In the genomic region with DNA sequence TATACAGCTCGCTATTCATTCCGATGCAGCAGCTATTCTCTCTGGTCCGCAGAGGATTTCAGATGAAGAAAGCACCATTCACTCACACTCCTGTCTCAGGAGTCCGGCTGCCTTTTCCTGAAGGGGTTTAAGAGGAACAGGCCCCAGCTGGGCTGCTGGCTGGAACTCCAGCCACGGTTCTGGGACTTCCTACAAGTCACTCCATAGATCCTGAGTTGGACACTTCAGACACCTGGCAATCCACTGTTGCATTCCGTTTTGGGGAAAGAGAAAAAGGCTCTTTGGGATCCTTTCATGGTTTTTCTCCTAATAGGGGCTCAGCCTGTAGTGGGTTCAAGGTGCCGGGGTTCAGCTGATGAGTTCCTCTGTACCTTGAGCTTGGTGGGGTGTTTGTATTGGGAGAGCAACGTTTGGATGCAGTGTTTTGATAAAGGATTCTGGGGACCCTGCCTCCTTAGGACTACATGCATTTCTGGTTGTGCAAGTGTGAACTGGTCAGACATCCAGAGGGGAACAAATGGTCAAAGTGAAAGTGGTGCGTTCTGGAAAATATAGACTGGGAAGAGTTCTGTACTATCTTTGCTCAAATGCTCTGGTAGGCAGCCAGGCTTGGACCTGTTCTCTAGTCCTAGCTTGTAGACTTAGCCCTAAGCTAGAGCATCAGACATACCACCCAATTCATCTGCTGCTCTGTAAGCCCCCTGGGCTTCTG, we compare ENCODE assay signal across 18 mouse cellular contexts. TPM values are rescaled to one million over a fixed set of nuclear protein-coding genes. Genes with fewer than 3 reads are reported as not detected.
DNase-seq lines count a peak whose midpoint lies in the region; ATAC-seq and TF ChIP-seq lines count a peak whose summit lies in the region.
"Had no signal": no experiment of that assay in that cellular context is flagged by ENCODE, and none has a peak within 500 bp of the region (broad histone marks: within the 10 kb centered on the region; RNA-seq: fewer than 3 reads in every experiment).

No protein-coding gene starts in this region.

- no peak for TF ChIP-seq POLR2A in CH12.LX (IDR thresholded peaks at IDR 0.05; ENCODE audit: low read depth, low read length)

- H3K27ac ChIP-seq in forebrain, embryonic 10.5 days, result no peak overlapping the region
- H3K27ac ChIP-seq in forebrain, embryonic 16.5 days (ENCODE audit: low read length), result no peak overlapping the region
- no peak overlapping the region for H3K27ac ChIP-seq in kidney, postnatal 0 days
- H3K27ac ChIP-seq in kidney, embryonic 15.5 days, result no peak overlapping the region
- no peak overlapping the region for H3K27ac ChIP-seq in CH12.LX (ENCODE audit: insufficient read depth, low read depth)
- H3K27ac ChIP-seq in limb, embryonic 10.5 days, result peak overlapping the region; percentile 85
- H3K27ac ChIP-seq: heart, embryonic 15.5 days; layer of hippocampus, adult 2 months; midbrain, embryonic 12.5 days had no signal

- TF ChIP-seq CTCF in kidney, postnatal 0 days (IDR thresholded peaks at IDR 0.05; ENCODE audit: low read depth), result no peak
- TF ChIP-seq CTCF in CH12.LX (conservative IDR thresholded peaks at IDR 0.05 in 1 of 2, IDR thresholded peaks at IDR 0.05 in 1 of 2; ENCODE audit: low read depth in 2 of 2, low read length in 2 of 2), result no peak

- no peaks in the 10 kb centered on the region for H3K9me3 ChIP-seq in forebrain, embryonic 10.5 days
- no peaks in the 10 kb centered on the region for H3K9me3 ChIP-seq in forebrain, embryonic 16.5 days (ENCODE audit: control insufficient read depth, low read length)
- no peaks in the 10 kb centered on the region for H3K9me3 ChIP-seq in kidney, postnatal 0 days (replicated peaks; ENCODE audit: low read length)
- H3K9me3 ChIP-seq in kidney, embryonic 15.5 days (replicated peaks), result no peaks in the 10 kb centered on the region
- peaks cover 5% of the 10 kb centered on the region for H3K9me3 ChIP-seq in CH12.LX (replicated peaks; ENCODE audit: low read length)
- no peaks in the 10 kb centered on the region for H3K9me3 ChIP-seq in limb, embryonic 10.5 days (replicated peaks)
- H3K9me3 ChIP-seq: heart, embryonic 15.5 days; midbrain, embryonic 12.5 days had no signal

- WGBS in forebrain, embryonic 10.5 days, result 3% methylated on average over 9 of the region's 9 CpGs
- 4% methylated on average over 9 of the region's 9 CpGs for WGBS in forebrain, embryonic 16.5 days
- WGBS in kidney, postnatal 0 days, result 3% methylated on average over 9 of the region's 9 CpGs
- WGBS in kidney, embryonic 15.5 days, result 2% methylated on average over 9 of the region's 9 CpGs
- whole genome bisulfite sequencing in limb, embryonic 10.5 days, result 3% methylated on average over 9 of the region's 9 CpGs

- DNase-seq in forebrain, embryonic 10.5 days (ENCODE audit: extremely low spot score, low spot score), result peak; percentile 48
- peak; percentile 23 for DNase-seq in kidney, postnatal 0 days (ENCODE audit: low spot score)
- DNase-seq in CH12.LX (ENCODE audit: extremely low read depth), result no peak
- peak; percentile 71 for DNase-seq in limb, embryonic 10.5 days (ENCODE audit: low spot score)
- DNase-seq in frontal cortex, postnatal 25 days (ENCODE audit: low spot score in 2 of 2), result no peak
- no peak for DNase-seq in testis, postnatal 14 days (ENCODE audit: low spot score)
- DNase-seq: cerebellum, adult 18-20 months; liver, postnatal 0 days; right cerebral cortex, postnatal 4 days; thymus, postnatal 25 days had no signal

- no peak for TF ChIP-seq RAD21 in CH12.LX (IDR thresholded peaks at IDR 0.05; ENCODE audit: low read depth, low read length)

- H3K4me1 ChIP-seq in forebrain, embryonic 10.5 days, result peaks cover 11% of the 10 kb centered on the region
- H3K4me1 ChIP-seq in forebrain, embryonic 16.5 days (replicated peaks; ENCODE audit: control insufficient read depth, insufficient read depth, low read length), result peaks cover 12% of the 10 kb centered on the region
- H3K4me1 ChIP-seq in kidney, postnatal 0 days (replicated peaks; ENCODE audit: insufficient read depth, low read length), result no peaks in the 10 kb centered on the region; the same call in 1 of the 2 replicates
- H3K4me1 ChIP-seq in kidney, embryonic 15.5 days, result peaks cover 22% of the 10 kb centered on the region
- no peaks in the 10 kb centered on the region for H3K4me1 ChIP-seq in CH12.LX (ENCODE audit: control insufficient read depth in 1 of 2, insufficient read depth in 2 of 2)
- H3K4me1 ChIP-seq in limb, embryonic 10.5 days, result peaks cover 42% of the 10 kb centered on the region

- H3K4me3 ChIP-seq in forebrain, embryonic 10.5 days, result no peak overlapping the region
- no peak overlapping the region for H3K4me3 ChIP-seq in forebrain, embryonic 16.5 days (replicated peaks; ENCODE audit: low read length)
- no peak overlapping the region for H3K4me3 ChIP-seq in kidney, postnatal 0 days (replicated peaks; ENCODE audit: low read depth, low read length)
- no peak overlapping the region for H3K4me3 ChIP-seq in kidney, embryonic 15.5 days (replicated peaks)
- H3K4me3 ChIP-seq in CH12.LX (replicated peaks in 1 of 3; ENCODE audit: low read depth in 2 of 3, low read length in 2 of 3, poor library complexity in 1 of 3), result no peak overlapping the region
- H3K4me3 ChIP-seq in limb, embryonic 10.5 days, result peak overlapping the region; percentile 53
- H3K4me3 ChIP-seq: layer of hippocampus, adult 2 months had no signal

- no peak overlapping the region for H3K4me2 ChIP-seq in forebrain, embryonic 16.5 days (ENCODE audit: low read length)
- no peak overlapping the region for H3K4me2 ChIP-seq in kidney, postnatal 0 days (ENCODE audit: low read length)
- H3K4me2 ChIP-seq in kidney, embryonic 15.5 days, result no peak overlapping the region
- peak overlapping the region; percentile 16; the same call in 1 of the 2 replicates for H3K4me2 ChIP-seq in CH12.LX (ENCODE audit: insufficient read depth, low read depth, poor library complexity, severe bottlenecking)

- H3K79me2 ChIP-seq in CH12.LX (replicated peaks; ENCODE audit: control insufficient read depth, extremely low read depth, insufficient read depth, poor library complexity, severe bottlenecking), result no peaks in the 10 kb centered on the region

- dilution Hi-C loops in CH12.LX (cut with MboI; ENCODE audit: extremely low pct_ligation_motif_present, extremely low pct_unique_long_range_greater_than_20kb, low sequenced_read_pairs), result no loop called here

- in situ Hi-C loops in CH12.LX (cut with MboI; ENCODE audit: low pct_ligation_motif_present, low pct_unique_long_range_greater_than_20kb, low sequenced_read_pairs), result loop anchor here (10.0 to 25.0 kb wide), 2 partner anchors 573 to 650 kb away; no protein-coding TSS in a partner anchor

- peaks cover 100% of the 10 kb centered on the region for H3K27me3 ChIP-seq in forebrain, embryonic 10.5 days (ENCODE audit: poor library complexity, severe bottlenecking)
- H3K27me3 ChIP-seq in forebrain, embryonic 16.5 days (replicated peaks; ENCODE audit: control insufficient read depth, insufficient read depth, low read length), result peaks cover 85% of the 10 kb centered on the region
- peaks cover 72% of the 10 kb centered on the region for H3K27me3 ChIP-seq in kidney, postnatal 0 days (ENCODE audit: insufficient read depth, low read length)
- H3K27me3 ChIP-seq in kidney, embryonic 15.5 days, result peaks cover 98% of the 10 kb centered on the region
- peaks cover 23% of the 10 kb centered on the region for H3K27me3 ChIP-seq in CH12.LX (replicated peaks)
- H3K27me3 ChIP-seq in limb, embryonic 10.5 days (ENCODE audit: low read depth, poor library complexity, severe bottlenecking), result peaks cover 88% of the 10 kb centered on the region

- no peak for ATAC-seq in forebrain, embryonic 16.5 days
- no peak for ATAC-seq in kidney, postnatal 0 days (replicated peaks; ENCODE audit: low FRiP score, low read depth)
- ATAC-seq in kidney, embryonic 15.5 days (replicated peaks; ENCODE audit: low FRiP score), result no peak
- ATAC-seq: forebrain, embryonic 14.5 days; inflammation-experienced regulatory T-cells, adult 6 months; liver, postnatal 0 days had no signal

- no peaks in the 10 kb centered on the region for H3K36me3 ChIP-seq in forebrain, embryonic 10.5 days (replicated peaks)
- no peaks in the 10 kb centered on the region for H3K36me3 ChIP-seq in forebrain, embryonic 16.5 days (ENCODE audit: control insufficient read depth, insufficient read depth)
- H3K36me3 ChIP-seq in kidney, postnatal 0 days (ENCODE audit: insufficient read depth, low read length), result no peaks in the 10 kb centered on the region
- no peaks in the 10 kb centered on the region for H3K36me3 ChIP-seq in kidney, embryonic 15.5 days
- no peaks in the 10 kb centered on the region for H3K36me3 ChIP-seq in CH12.LX (replicated peaks in 1 of 2; ENCODE audit: control insufficient read depth in 1 of 2, insufficient read depth in 1 of 2, low read length in 1 of 2)
- H3K36me3 ChIP-seq in limb, embryonic 10.5 days, result no peaks in the 10 kb centered on the region
- H3K36me3 ChIP-seq: heart, embryonic 15.5 days; midbrain, embryonic 12.5 days had no signal

- TF ChIP-seq EP300 in CH12.LX (IDR thresholded peaks at IDR 0.05; ENCODE audit: low read length), result no peak

- no peak overlapping the region for H3K9ac ChIP-seq in forebrain, embryonic 16.5 days (replicated peaks; ENCODE audit: low read depth, low read length)
- no peak overlapping the region for H3K9ac ChIP-seq in kidney, postnatal 0 days (ENCODE audit: low read depth, low read length)
- H3K9ac ChIP-seq in kidney, embryonic 15.5 days, result no peak overlapping the region
- no peak overlapping the region for H3K9ac ChIP-seq in CH12.LX (ENCODE audit: insufficient read depth, low read depth)
- H3K9ac ChIP-seq: heart, embryonic 15.5 days; liver, postnatal 0 days; midbrain, embryonic 12.5 days had no signal

RNA-seq across cellular contexts. Expression of a gene that starts 1.2 kb away (rescaled TPM):
- not detected in 2 replicates for polyA plus RNA-seq in forebrain, embryonic 10.5 days (2016; fragmentation: Nextera tagmentation; extraction: Ambion mirVana)
- polyA plus RNA-seq in forebrain, embryonic 16.5 days (2015; fragmentation: Nextera tagmentation; extraction: Ambion mirVana), result not detected in 2 replicates
- not detected in 2 replicates for polyA plus RNA-seq in kidney, postnatal 0 days (2015; fragmentation: Nextera tagmentation; extraction: Ambion mirVana)
- polyA plus RNA-seq in kidney, embryonic 15.5 days (2015; fragmentation: Nextera tagmentation; extraction: Ambion mirVana), result 0.13 and 0.43 TPM in 2 replicates
- not detected in 2 replicates for total RNA-seq in CH12.LX (2012; rRNA removed)
- 0.11 and 0.17 TPM in 2 replicates for total RNA-seq in CH12.LX (2014; rRNA removed)
- 0.10 TPM in 1 of 2 replicates, not detected in the other for polyA plus RNA-seq in CH12.LX (2012; ENCODE audit: insufficient read length, low read depth)
- 2.7 and 11.1 TPM in 2 replicates for polyA plus RNA-seq in limb, embryonic 10.5 days (2016; fragmentation: Nextera tagmentation; extraction: Ambion mirVana)
- total RNA-seq: layer of hippocampus, adult 2 months; left cerebral cortex, adult 8-10 months had no signal
- polyA plus RNA-seq: forebrain, embryonic 14.5 days; heart, embryonic 15.5 days; inflammation-experienced regulatory T-cells, adult 6 months; liver, postnatal 0 days; midbrain, embryonic 12.5 days had no signal

RNA-seq across cellular contexts. Expression of a gene that starts 16.3 kb away (rescaled TPM):
- polyA plus RNA-seq in forebrain, embryonic 10.5 days (2016; fragmentation: Nextera tagmentation; extraction: Ambion mirVana), result not detected in 2 replicates
- 0.14 TPM in 1 of 2 replicates, not detected in the other for polyA plus RNA-seq in forebrain, embryonic 16.5 days (2015; fragmentation: Nextera tagmentation; extraction: Ambion mirVana)
- 24.7 and 27.7 TPM in 2 replicates for polyA plus RNA-seq in kidney, postnatal 0 days (2015; fragmentation: Nextera tagmentation; extraction: Ambion mirVana)
- polyA plus RNA-seq in kidney, embryonic 15.5 days (2015; fragmentation: Nextera tagmentation; extraction: Ambion mirVana), result 34.3 and 34.8 TPM in 2 replicates
- total RNA-seq in CH12.LX (2012; rRNA removed), result not detected in 2 replicates
- not detected in 2 replicates for total RNA-seq in CH12.LX (2014; rRNA removed)
- not detected in 2 replicates for polyA plus RNA-seq in CH12.LX (2012; ENCODE audit: insufficient read length, low read depth)
- polyA plus RNA-seq in limb, embryonic 10.5 days (2016; fragmentation: Nextera tagmentation; extraction: Ambion mirVana), result 71.6 and 74.9 TPM in 2 replicates
- total RNA-seq: layer of hippocampus, adult 2 months; left cerebral cortex, adult 8-10 months had no signal
- polyA plus RNA-seq: forebrain, embryonic 14.5 days; heart, embryonic 15.5 days; inflammation-experienced regulatory T-cells, adult 6 months; liver, postnatal 0 days; midbrain, embryonic 12.5 days had no signal

RNA-seq across cellular contexts. Expression of a gene that starts 21.3 kb away (rescaled TPM):
- polyA plus RNA-seq in forebrain, embryonic 10.5 days (2016; fragmentation: Nextera tagmentation; extraction: Ambion mirVana), result not detected in 2 replicates
- polyA plus RNA-seq in forebrain, embryonic 16.5 days (2015; fragmentation: Nextera tagmentation; extraction: Ambion mirVana), result 0.29 TPM in 1 of 2 replicates, not detected in the other
- 175 and 183 TPM in 2 replicates for polyA plus RNA-seq in kidney, postnatal 0 days (2015; fragmentation: Nextera tagmentation; extraction: Ambion mirVana)
- polyA plus RNA-seq in kidney, embryonic 15.5 days (2015; fragmentation: Nextera tagmentation; extraction: Ambion mirVana), result 157 and 172 TPM in 2 replicates
- 5.2 and 5.7 TPM in 2 replicates for total RNA-seq in CH12.LX (2012; rRNA removed)
- total RNA-seq in CH12.LX (2014; rRNA removed), result 14.3 and 14.6 TPM in 2 replicates
- polyA plus RNA-seq in CH12.LX (2012; ENCODE audit: insufficient read length, low read depth), result 14.3 and 14.5 TPM in 2 replicates
- polyA plus RNA-seq in limb, embryonic 10.5 days (2016; fragmentation: Nextera tagmentation; extraction: Ambion mirVana), result 175 and 195 TPM in 2 replicates
- total RNA-seq: layer of hippocampus, adult 2 months; left cerebral cortex, adult 8-10 months had no signal
- polyA plus RNA-seq: forebrain, embryonic 14.5 days; inflammation-experienced regulatory T-cells, adult 6 months; liver, postnatal 0 days; midbrain, embryonic 12.5 days had no signal

RNA-seq across cellular contexts. Expression of a gene that starts 31.0 kb away (rescaled TPM):
- not detected in 2 replicates for polyA plus RNA-seq in forebrain, embryonic 10.5 days (2016; fragmentation: Nextera tagmentation; extraction: Ambion mirVana)
- polyA plus RNA-seq in forebrain, embryonic 16.5 days (2015; fragmentation: Nextera tagmentation; extraction: Ambion mirVana), result 0.30 TPM in 1 of 2 replicates, not detected in the other
- 57.3 and 57.8 TPM in 2 replicates for polyA plus RNA-seq in kidney, postnatal 0 days (2015; fragmentation: Nextera tagmentation; extraction: Ambion mirVana)
- 53.4 and 65.1 TPM in 2 replicates for polyA plus RNA-seq in kidney, embryonic 15.5 days (2015; fragmentation: Nextera tagmentation; extraction: Ambion mirVana)
- total RNA-seq in CH12.LX (2012; rRNA removed) (0.30 and 0.50 TPM in 2 replicates), CH12.LX (2014; rRNA removed) (0.30 and 0.32 TPM in 2 replicates)
- 0.47 and 0.97 TPM in 2 replicates for polyA plus RNA-seq in CH12.LX (2012; ENCODE audit: insufficient read length, low read depth)
- polyA plus RNA-seq in limb, embryonic 10.5 days (2016; fragmentation: Nextera tagmentation; extraction: Ambion mirVana), result 95.7 and 123 TPM in 2 replicates
- total RNA-seq: layer of hippocampus, adult 2 months; left cerebral cortex, adult 8-10 months had no signal
- polyA plus RNA-seq: forebrain, embryonic 14.5 days; midbrain, embryonic 12.5 days had no signal

RNA-seq across cellular contexts. Expression of a gene that starts 40.3 kb away (rescaled TPM):
- not detected in 2 replicates for polyA plus RNA-seq in forebrain, embryonic 10.5 days (2016; fragmentation: Nextera tagmentation; extraction: Ambion mirVana)
- polyA plus RNA-seq in forebrain, embryonic 16.5 days (2015; fragmentation: Nextera tagmentation; extraction: Ambion mirVana), result not detected in 2 replicates
- polyA plus RNA-seq in kidney, postnatal 0 days (2015; fragmentation: Nextera tagmentation; extraction: Ambion mirVana), result 29.7 and 31.7 TPM in 2 replicates
- polyA plus RNA-seq in kidney, embryonic 15.5 days (2015; fragmentation: Nextera tagmentation; extraction: Ambion mirVana), result 26.7 and 27.2 TPM in 2 replicates
- total RNA-seq in CH12.LX (2012; rRNA removed) (0.71 and 1.1 TPM in 2 replicates), CH12.LX (2014; rRNA removed) (0.85 and 1.0 TPM in 2 replicates)
- 1.4 TPM in 2 replicates for polyA plus RNA-seq in CH12.LX (2012; ENCODE audit: insufficient read length, low read depth)
- 24.7 and 24.8 TPM in 2 replicates for polyA plus RNA-seq in limb, embryonic 10.5 days (2016; fragmentation: Nextera tagmentation; extraction: Ambion mirVana)
- total RNA-seq: layer of hippocampus, adult 2 months; left cerebral cortex, adult 8-10 months had no signal
- polyA plus RNA-seq: forebrain, embryonic 14.5 days; inflammation-experienced regulatory T-cells, adult 6 months; midbrain, embryonic 12.5 days had no signal

Comparison
In these comparisons a context has a peak if more than half of its experiments do, and no peak if none do; other contexts are left out.
1. DNase-seq: peak in forebrain, embryonic 10.5 days (single experiment), kidney, postnatal 0 days (single experiment) and limb, embryonic 10.5 days (single experiment); none in CH12.LX (single experiment), frontal cortex, postnatal 25 days (0 of 2) and testis, postnatal 14 days (single experiment).
2. RNA of a gene that starts 16.3 kb away (polyA plus RNA-seq): 71.6 to 74.9 TPM in limb, embryonic 10.5 days, 34.3 to 34.8 TPM in kidney, embryonic 15.5 days and 24.7 to 27.7 TPM in kidney, postnatal 0 days; not detected in forebrain, embryonic 10.5 days, 0.14 TPM in forebrain, embryonic 16.5 days and not detected in CH12.LX; every median in the first group is over 10 times any median in the second.
3. RNA of a gene that starts 21.3 kb away (polyA plus RNA-seq): 175 to 195 TPM in limb, embryonic 10.5 days, 175 to 183 TPM in kidney, postnatal 0 days, 157 to 172 TPM in kidney, embryonic 15.5 days and 14.3 to 14.5 TPM in CH12.LX; not detected in forebrain, embryonic 10.5 days and 0.29 TPM in forebrain, embryonic 16.5 days; every median in the first group is over 10 times any median in the second.